Mouse (Mus musculus) ES-Bruce4 (cell line): Measurements from ENCODE around the gene Nacc1. TPM values are rescaled to one million over a fixed set of nuclear protein-coding genes. Genes with fewer than 3 reads are reported as not detected.
A peak's percentile ranks its signal among the peaks of the same experiment; 100 is the strongest.

Experiments
- H3K27ac ChIP-seq: 2 replicates; pipeline ENCODE4 v1.5.1; 2012; ENCODE audit warnings: low read length, inconsistent platforms; ENCODE audit not compliant: insufficient read depth
- H3K27me3 ChIP-seq: 2 replicates; pipeline ENCODE4 v1.6.1; 2012; ENCODE audit warnings: mild to moderate bottlenecking, low read length, inconsistent platforms; ENCODE audit not compliant: control insufficient read depth, poor library complexity, insufficient read depth, severe bottlenecking
- H3K36me3 ChIP-seq: 2 replicates; pipeline ENCODE4 v1.6.1; 2012; ENCODE audit warnings: inconsistent platforms, mild to moderate bottlenecking, low read length, moderate library complexity; ENCODE audit not compliant: control insufficient read depth, poor library complexity, insufficient read depth, severe bottlenecking
- H3K4me1 ChIP-seq: one replicate; pipeline ENCODE4 v1.8.1; 2011; ENCODE audit warnings: low read length; ENCODE audit not compliant: control insufficient read depth, insufficient read depth
- H3K4me3 ChIP-seq: 2 replicates; pipeline ENCODE4 v1.5.1; 2011; ENCODE audit warnings: low read depth, mild to moderate bottlenecking, low read length
- H3K9ac ChIP-seq: 2 replicates; pipeline ENCODE4 v1.6.1; 2012; ENCODE audit warnings: low read depth, mild to moderate bottlenecking, inconsistent platforms; ENCODE audit not compliant: poor library complexity, severe bottlenecking
- H3K9me3 ChIP-seq: replicated peaks from 2 replicates; pipeline ENCODE4 v1.6.1; 2012; ENCODE audit warnings: mild to moderate bottlenecking, low read length, inconsistent platforms; ENCODE audit not compliant: control insufficient read depth, poor library complexity, insufficient read depth, severe bottlenecking
- CTCF ChIP-seq: IDR thresholded peaks from one replicate; pipeline ENCODE4 v1.8.1; 2011; ENCODE audit warnings: low read depth, low read length
- EP300 ChIP-seq: IDR thresholded peaks from 2 replicates; pipeline ENCODE4 v1.6.1; 2011; ENCODE audit warnings: low read depth, low read length; ENCODE audit not compliant: insufficient read depth
- POLR2A ChIP-seq: IDR thresholded peaks from one replicate; pipeline ENCODE4 v1.8.1; 2011; ENCODE audit warnings: low read length; ENCODE audit not compliant: insufficient read depth
- polyA plus RNA-seq: library from polyadenylated mRNA; stranded (reverse); fragments of >200 nt; gene quantifications from 2 replicates; pipeline ENCODE4 v1.2.4, GENCODE M21; 2011; ENCODE audit warnings: low read depth; ENCODE audit not compliant: missing spikeins, insufficient read depth, insufficient read length

Gene Nacc1
- polyA plus RNA-seq, 1 experiment = 89.7 TPM

DNA sequence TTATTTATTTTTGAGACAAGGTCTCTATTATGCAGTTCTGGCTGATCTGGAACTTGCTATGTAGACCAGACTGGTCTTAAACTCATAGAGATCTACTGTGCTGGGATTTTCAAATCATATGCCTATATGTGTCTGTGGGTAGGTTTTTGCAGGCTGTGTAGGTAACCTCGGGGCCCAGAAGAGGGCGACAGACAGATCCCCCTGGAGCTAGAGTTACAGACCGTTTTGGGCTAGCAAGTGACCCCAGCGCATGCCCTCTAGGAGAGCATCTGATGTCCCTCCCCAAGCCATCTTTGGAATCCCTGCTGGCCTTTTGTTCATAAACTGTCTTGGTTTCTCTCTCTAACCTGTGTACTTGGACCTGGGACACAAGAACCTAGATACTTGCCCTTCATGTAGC, 33.1 kb downstream of the Nacc1 start:
- H3K9ac ChIP-seq = peak overlapping the region; percentile 98
- peaks cover 3% of the 10 kb centered on the region for H3K4me1 ChIP-seq
- TF ChIP-seq CTCF (peak; percentile 57), EP300 (0 out of 2 replicates have a peak, but pooled peaks have one; percentile 17), POLR2A (no peak)
- H3K36me3 ChIP-seq = peaks cover 17% of the 10 kb centered on the region
- H3K4me3 ChIP-seq = peak overlapping the region; percentile 79
- no peaks in the 10 kb centered on the region for H3K9me3 ChIP-seq
- H3K27me3 ChIP-seq = no peaks in the 10 kb centered on the region
- H3K27ac ChIP-seq = peak overlapping the region; percentile 98

DNA sequence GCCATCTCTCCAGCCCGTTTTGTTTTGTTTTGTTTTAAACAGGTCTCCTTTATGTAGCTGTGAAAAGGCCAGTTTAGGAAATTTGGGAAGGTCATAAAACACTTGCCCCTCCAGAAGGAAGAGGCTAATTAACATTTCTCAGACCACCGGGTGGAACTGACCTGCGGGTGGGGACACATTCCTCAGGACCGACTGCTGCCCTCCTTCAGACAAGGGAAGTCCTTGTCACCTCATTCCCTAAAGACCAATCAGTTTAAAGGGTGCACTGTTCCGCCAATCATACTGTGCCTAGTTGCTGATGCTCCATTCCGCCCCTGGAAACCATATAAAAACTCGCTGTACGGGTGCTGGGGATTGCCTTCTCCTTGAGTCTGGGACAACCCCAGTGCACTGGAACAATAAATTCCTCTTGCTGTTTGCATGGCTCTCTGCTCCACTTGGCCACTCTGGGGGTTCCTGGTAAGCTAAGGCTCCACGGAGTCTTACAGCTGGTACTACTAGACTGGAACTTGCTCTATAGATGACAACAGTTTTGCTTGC, 34.5 kb downstream of the Nacc1 start:
- Histone ChIP-seq H3K4me1 (peaks cover 5% of the 10 kb centered on the region), H3K27ac (peak overlapping the region; percentile 100), H3K4me3 (peak overlapping the region; percentile 99), H3K9ac (peak overlapping the region; percentile 98), H3K9me3 (no peaks in the 10 kb centered on the region), H3K36me3 (peaks cover 17% of the 10 kb centered on the region), H3K27me3 (no peaks in the 10 kb centered on the region)
- TF ChIP-seq CTCF (no peak), POLR2A (peak; percentile 97), EP300 (peak; percentile 90)

DNA sequence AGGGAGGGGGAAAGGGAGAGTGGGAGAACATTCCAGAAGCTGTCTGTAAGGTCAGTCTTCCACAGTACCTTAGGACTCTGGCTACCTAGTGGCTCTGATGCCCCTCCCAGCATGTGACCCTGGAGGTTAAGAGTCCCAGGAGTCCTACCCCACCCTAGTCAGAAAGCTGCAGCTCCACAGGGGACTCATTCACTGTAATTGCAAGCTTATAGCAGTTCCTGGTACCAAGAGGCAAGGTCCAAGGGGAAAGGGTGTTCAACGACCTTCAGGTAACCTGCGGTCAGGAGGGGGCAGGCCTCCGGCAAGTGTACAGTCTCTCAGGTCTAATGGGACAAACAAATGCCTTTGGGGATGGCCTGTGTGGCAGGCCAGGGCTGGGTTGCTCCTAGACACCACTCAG, 37.4 kb downstream of the Nacc1 start:
- TF ChIP-seq CTCF (no peak), EP300 (peak; percentile 100)
- Histone ChIP-seq H3K36me3 (peaks cover 10% of the 10 kb centered on the region), H3K4me3 (peak overlapping the region; percentile 30), H3K27me3 (no peaks in the 10 kb centered on the region), H3K9ac (peak overlapping the region; percentile 59), H3K9me3 (no peaks in the 10 kb centered on the region), H3K4me1 (peaks cover 5% of the 10 kb centered on the region), H3K27ac (peak overlapping the region; percentile 100)

GRCm38 (mm10) chr8:84647461-84647901, 40.2 kb downstream of the Nacc1 start:
- peak overlapping the region; percentile 49 for H3K9ac ChIP-seq
- TF ChIP-seq EP300 (peak; percentile 87), POLR2A (peak; percentile 31), CTCF (peak; percentile 35)
- H3K4me3 ChIP-seq = peak overlapping the region; percentile 55
- peak overlapping the region; percentile 92 for H3K27ac ChIP-seq
- H3K9me3 ChIP-seq = no peaks in the 10 kb centered on the region
- H3K36me3 ChIP-seq = no peaks in the 10 kb centered on the region
- peaks cover 5% of the 10 kb centered on the region for H3K4me1 ChIP-seq
- no peaks in the 10 kb centered on the region for H3K27me3 ChIP-seq

DNA sequence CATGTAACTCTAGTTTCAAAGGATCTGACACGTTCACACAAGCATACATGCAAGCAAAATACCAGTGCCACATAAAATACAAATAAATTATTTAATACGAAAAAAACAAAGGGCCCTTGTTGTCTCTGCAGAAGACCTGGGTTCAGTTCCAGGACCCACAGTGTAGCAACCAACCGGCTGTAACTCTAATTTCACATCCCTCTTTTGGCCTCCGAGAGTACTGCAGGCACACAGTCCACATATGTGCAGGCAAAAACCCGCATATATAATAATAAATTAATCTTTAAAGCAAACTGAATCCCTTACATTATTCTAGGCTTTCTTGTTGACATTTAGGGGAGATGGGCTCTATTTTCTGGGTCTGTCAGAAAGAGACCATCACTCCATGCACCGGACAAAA, 40.9 kb downstream of the Nacc1 start:
- Histone ChIP-seq H3K9ac (peak overlapping the region; percentile 49), H3K4me1 (peaks cover 5% of the 10 kb centered on the region), H3K27me3 (no peaks in the 10 kb centered on the region), H3K9me3 (no peaks in the 10 kb centered on the region), H3K4me3 (peak overlapping the region; percentile 55), H3K27ac (peak overlapping the region; percentile 92), H3K36me3 (no peaks in the 10 kb centered on the region)
- no peak for TF ChIP-seq CTCF

DNA sequence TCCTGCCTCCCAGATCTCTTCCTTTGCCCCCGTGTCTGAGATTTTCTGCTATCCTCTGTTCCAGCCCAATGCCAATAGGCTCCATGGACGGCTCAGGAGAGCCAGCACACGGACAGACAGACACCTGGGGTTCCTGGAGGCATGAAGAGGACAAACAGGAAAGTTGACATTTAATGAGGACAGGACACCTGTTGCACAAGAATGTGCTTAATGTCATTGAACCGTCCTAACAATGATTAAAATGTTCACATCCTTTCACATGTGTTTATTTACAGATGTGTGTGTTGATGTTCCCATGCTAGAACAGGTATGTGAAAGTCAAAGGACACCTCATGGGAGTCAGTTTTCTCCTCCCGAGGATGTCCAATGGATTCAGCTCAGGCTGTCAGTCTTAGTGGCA, 44.6 kb downstream of the Nacc1 start:
- Histone ChIP-seq H3K27ac (0 out of 2 replicates have a peak overlapping the region, but pooled peaks have one; percentile 1), H3K4me3 (no peak overlapping the region), H3K36me3 (no peaks in the 10 kb centered on the region), H3K9me3 (no peaks in the 10 kb centered on the region), H3K4me1 (peaks cover under 1% of the 10 kb centered on the region), H3K9ac (peak overlapping the region; percentile 5; the same call in 1 of the 2 replicates), H3K27me3 (no peaks in the 10 kb centered on the region)
- TF ChIP-seq EP300 (no peak), POLR2A (no peak), CTCF (no peak)
